ENCODE assay signal across 28 mouse cellular contexts in genomic region chr8:94817933-94818332, GRCm38 (mm10). TPM values are rescaled to one million over a fixed set of nuclear protein-coding genes. Genes with fewer than 3 reads are reported as not detected.
DNase-seq lines count a peak whose midpoint lies in the region; ATAC-seq lines count a peak whose summit lies in the region.
"Had no signal": no experiment of that assay in that cellular context is flagged by ENCODE, and none has a peak within 500 bp of the region (broad histone marks: within the 10 kb centered on the region; RNA-seq: fewer than 3 reads in every experiment).

No protein-coding gene starts in this region.

- ATAC-seq in inflammation-experienced regulatory T-cells, adult 6 months: peak; percentile 50
- ATAC-seq: forebrain, embryonic 14.5 days; forebrain, postnatal 0 days; hindbrain, postnatal 0 days; intestine, embryonic 15.5 days; Patski had no signal

- peak; percentile 13 for DNase-seq in thymus, postnatal 0 days (ENCODE audit: low spot score)
- DNase-seq in thymus, postnatal 10 days (ENCODE audit: low spot score in 2 of 2): no peak
- peak; percentile 25 for DNase-seq in T-cell, adult 2 months (ENCODE audit: low spot score)
- no peak for DNase-seq in cerebellum, postnatal 10 days
- DNase-seq in urinary bladder, postnatal 25 days (ENCODE audit: low spot score): no peak
- no peak for DNase-seq in spleen, adult 12 weeks (ENCODE audit: low spot score)
- DNase-seq: adrenal gland, adult 8-10 months; adrenal gland, postnatal 25 days; B cell, adult 2 months; cerebellum, adult 11-12 months; cerebellum, adult 9-10 months; cerebellum, postnatal 25 days; forebrain, postnatal 0 days; gastrocnemius, postnatal 14 days; heart, adult 18-20 months; heart, postnatal 10 days; heart, postnatal 36 days had no signal

RNA-seq across cellular contexts. Expression of gene Ccl17, which starts 7.7 kb away (rescaled TPM):
- 23.8 and 28.6 TPM in 2 replicates for polyA plus RNA-seq in thymus, postnatal 0 days (2015; fragmentation: Nextera tagmentation; extraction: Ambion mirVana)
- not detected for polyA plus RNA-seq in inflammation-experienced regulatory T-cells, adult 6 months (2017; shearing (Covaris generic))
- polyA plus RNA-seq: brain, embryonic 14.5 days; embryonic facial prominence, embryonic 12.5 days; embryonic facial prominence, embryonic 15.5 days; forebrain, embryonic 11.5 days; G1E; hindbrain, embryonic 11.5 days; intestine, embryonic 15.5 days had no signal

RNA-seq across cellular contexts. Expression of gene Coq9, which starts 20.2 kb away (rescaled TPM):
- 45.5 and 48.3 TPM in 2 replicates for polyA plus RNA-seq in thymus, postnatal 0 days (2015; fragmentation: Nextera tagmentation; extraction: Ambion mirVana)
- 10 to 100 TPM; 35.5 to 40.6 (median 37.5) TPM for polyA plus RNA-seq in inflammation-experienced regulatory T-cells, adult 6 months (2017; shearing (Covaris generic))

RNA-seq across cellular contexts. Expression of gene Ciapin1, which starts 20.2 kb away (rescaled TPM):
- 103 and 112 TPM in 2 replicates for polyA plus RNA-seq in thymus, postnatal 0 days (2015; fragmentation: Nextera tagmentation; extraction: Ambion mirVana)
- polyA plus RNA-seq in inflammation-experienced regulatory T-cells, adult 6 months (2017; shearing (Covaris generic)): 100 to 1,000 TPM; 107 to 149 (median 110) TPM

RNA-seq across cellular contexts. Expression of gene Polr2c, which starts 39.3 kb away (rescaled TPM):
- 139 and 145 TPM in 2 replicates for polyA plus RNA-seq in thymus, postnatal 0 days (2015; fragmentation: Nextera tagmentation; extraction: Ambion mirVana)
- polyA plus RNA-seq in inflammation-experienced regulatory T-cells, adult 6 months (2017; shearing (Covaris generic)): 100 to 1,000 TPM in 2 of 3 experiments, 10 to 100 TPM in 1; 85.4 to 108 (median 104) TPM

RNA-seq across cellular contexts. Expression of gene Cx3cl1, which starts 46.1 kb away (rescaled TPM):
- polyA plus RNA-seq in thymus, postnatal 0 days (2015; fragmentation: Nextera tagmentation; extraction: Ambion mirVana): 5.6 and 9.6 TPM in 2 replicates
- polyA plus RNA-seq in inflammation-experienced regulatory T-cells, adult 6 months (2017; shearing (Covaris generic)): under 1 TPM in 1 of 3 experiments, not detected in 2; 0.38 TPM
- polyA plus RNA-seq: G1E had no signal

Comparison
In these comparisons a context has a peak if more than half of its experiments do, and no peak if none do; other contexts are left out.
1. DNase-seq: peak in thymus, postnatal 0 days (single experiment) and T-cell, adult 2 months (single experiment); none in thymus, postnatal 10 days (0 of 2), cerebellum, postnatal 10 days (0 of 2), urinary bladder, postnatal 25 days (single experiment) and spleen, adult 12 weeks (single experiment).
2. RNA of gene Ccl17, which starts 7.7 kb away (polyA plus RNA-seq): 23.8 to 28.6 TPM in thymus, postnatal 0 days; not detected in inflammation-experienced regulatory T-cells, adult 6 months; every median in the first group is over 10 times any median in the second.